Mouse (Mus musculus) lung, adult 18-20 months (tissue): ENCODE measurements at regions not wholly inside any gene's neighbourhood (a gene's known extent, or its start where the extent isn't known, plus 50 kb on each side); places are given as distances from the start of the nearest gene placed in this dataset.

ENCODE experiments used
- DNase-seq, 2 experiments: peaks; one replicate each; pipeline ENCODE4 v3.0.0; 2022; ENCODE audit warnings: mixed read lengths in 2 of 2

DNA sequence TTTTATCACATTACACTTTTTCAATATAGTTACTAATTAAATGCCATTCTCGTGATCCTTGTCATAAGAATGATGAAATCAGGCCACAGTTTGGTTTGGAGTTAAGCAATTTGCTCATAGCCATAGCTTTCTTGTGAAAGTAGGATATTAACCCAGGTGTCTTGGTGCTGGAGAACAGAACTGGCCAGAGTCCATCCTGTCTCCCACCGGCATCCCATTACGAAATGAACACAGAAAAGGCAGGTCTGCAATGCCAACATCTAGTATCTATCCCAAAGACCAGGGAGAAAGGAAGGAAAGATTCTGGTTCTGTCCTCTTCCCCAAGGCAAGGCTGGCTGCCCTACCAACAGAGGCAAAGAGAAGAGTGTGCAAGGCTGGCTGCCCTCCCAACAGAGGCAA lies 61.6 kb upstream of the Avpr1a start:
- no peak for DNase-seq

DNA sequence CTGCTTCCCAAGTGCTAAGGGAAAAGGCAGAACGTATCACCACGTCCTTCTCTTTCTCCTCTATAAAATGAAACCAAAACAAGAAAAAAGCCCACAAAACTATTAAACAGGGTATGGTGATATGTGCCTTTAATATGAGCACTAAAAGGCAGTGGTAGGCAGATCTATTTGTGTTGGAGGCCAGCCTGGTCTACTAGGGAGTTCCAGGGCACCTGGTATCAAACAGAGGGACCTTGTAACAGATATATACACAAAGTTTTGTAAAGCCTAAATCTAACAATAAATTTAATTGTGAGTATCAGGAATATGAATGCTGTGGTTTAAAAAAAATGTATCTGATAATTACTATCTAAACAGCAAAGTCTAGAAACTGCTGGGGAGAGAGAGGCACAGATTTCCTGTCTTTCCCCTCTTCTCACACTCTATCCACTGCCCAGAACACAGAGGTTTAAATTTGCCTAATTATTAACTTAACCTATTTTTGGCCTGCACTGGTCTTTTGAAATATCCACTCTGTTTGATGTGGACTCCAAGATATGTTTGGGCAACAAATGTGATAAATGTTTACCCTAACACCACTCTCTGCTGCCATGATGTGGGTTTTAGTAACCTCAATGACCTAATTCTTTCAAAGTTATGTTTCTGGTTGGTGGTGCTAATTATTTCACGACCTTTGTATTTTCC lies 68.5 kb upstream of the Avpr1a start:
- DNase-seq: no peak

DNA sequence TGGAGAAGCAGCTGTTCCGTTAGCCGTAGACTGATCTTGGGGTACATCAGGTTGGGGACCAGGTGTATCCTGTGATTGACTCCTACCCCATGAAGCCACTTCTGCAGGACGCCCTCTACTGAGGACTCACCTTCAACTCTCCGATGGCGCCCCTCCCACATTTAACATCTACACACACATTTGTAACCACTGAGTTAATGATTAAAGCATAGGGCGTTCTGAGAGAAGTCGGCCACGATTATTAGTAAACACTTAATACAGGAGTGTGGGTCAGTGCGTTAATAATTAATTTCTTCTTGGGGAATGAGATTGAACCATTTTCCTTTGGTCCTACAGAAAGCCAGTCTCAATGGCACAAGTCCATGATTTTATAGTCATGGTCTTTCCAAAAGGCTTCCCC lies 105.0 kb upstream of the Avpr1a start:
- DNase-seq: no peak

DNA sequence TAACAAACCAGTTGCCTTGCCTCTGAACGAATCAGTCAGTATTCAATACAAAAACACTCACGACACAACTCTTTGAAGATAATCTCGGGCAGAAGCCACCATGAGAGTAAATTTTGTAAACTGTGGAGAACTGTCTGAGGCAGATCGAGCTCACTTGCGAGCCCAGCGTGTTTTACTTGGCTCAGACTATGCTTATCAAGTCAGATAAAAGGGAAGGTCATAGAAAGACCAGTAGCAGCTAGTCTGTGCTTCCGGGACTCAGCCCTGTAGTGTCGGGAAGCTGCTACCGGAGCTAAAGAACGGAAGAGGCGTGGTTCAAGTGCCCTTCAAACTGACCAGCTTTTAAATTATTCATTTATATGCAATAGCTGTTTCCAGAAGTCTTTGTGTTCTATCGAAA lies 105.9 kb upstream of the Avpr1a start:
- no peak for DNase-seq

DNA sequence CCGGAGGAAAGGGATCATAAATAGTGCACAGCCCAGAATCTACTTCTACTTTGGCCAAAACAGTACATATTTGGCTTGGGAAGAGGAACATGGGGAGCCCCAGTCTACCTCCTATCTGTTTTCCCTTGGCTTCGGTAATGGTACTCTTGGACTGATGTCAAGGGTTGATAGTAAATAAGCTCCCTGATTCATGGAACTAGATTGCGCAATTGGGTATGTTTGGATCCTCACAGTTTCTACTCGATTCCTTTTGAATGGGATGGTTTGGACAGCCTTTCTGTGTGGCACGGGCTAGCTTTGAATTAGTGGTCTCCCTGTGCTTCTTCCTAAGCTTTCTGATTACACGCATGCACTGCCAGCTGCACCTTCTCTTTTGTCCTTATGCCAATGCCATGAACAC lies 121.4 kb upstream of the Avpr1a start:
- DNase-seq: no peak

DNA sequence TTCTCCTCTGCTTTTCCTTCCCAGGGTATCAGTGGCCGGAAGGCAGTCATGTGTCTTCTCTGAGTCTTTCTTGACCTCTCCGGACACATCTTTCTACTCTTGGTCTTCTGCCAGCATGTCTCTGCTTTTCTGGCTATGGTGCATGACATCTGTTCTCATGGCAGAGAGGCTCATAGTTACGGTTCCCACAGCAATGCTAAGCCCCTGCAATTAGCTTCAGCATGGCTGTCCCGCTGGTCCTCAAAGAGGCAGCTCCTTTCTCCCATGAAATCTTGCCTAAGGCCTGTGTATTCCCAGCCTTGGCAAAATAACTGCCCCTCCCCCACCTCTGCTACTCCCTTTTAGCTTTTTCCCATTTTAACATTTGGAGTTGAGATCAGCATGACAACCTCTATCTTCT lies 129.4 kb upstream of the Avpr1a start:
- DNase-seq: no peak

DNA sequence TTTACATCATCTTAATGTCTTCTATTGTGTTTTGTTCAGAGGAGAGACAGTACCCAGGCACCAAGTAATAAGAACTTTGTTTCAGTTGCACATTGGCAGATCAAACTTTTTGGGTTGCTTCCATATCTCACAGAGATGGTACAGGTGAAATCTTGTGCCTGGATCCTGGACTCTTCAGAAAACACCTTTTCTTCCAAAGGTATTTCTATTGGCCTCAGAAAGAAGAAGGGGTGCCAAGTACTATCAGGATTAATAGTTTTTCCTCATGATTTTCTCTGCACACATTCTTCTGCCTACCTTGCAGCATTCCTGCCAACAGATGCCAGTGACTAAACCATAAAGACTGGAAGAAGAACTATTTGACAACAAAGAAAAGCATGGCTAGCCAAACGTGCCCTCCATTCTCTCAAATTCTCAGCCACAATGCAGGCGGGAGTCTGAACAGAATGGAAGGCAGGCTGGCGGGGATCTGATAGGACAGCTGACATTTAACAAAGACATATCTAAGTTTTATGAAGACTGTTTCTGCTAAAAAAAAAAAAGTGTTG lies 137.6 kb upstream of the Avpr1a start:
- no peak for DNase-seq

DNA sequence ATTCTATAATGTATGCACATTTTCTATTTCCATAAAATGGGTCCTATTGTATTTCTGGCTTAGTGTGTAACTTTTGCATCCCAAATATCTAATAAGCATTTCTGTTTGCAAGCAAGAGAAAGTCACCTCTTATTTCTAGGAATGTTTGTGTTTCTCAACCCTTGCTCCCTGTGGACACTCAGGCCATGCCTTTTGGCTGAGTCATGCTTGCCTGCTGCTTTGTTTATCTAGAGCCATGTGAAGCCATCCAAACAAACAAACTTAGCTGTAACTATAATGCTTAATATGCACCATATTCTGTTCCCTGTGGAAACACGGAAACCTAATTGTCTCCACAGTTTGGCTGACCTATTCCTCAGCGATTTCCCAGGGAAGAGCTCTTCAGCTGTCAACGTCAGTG lies 139.6 kb upstream of the Avpr1a start:
- peak in 1 of 2 experiments; percentile 7 for DNase-seq

DNA sequence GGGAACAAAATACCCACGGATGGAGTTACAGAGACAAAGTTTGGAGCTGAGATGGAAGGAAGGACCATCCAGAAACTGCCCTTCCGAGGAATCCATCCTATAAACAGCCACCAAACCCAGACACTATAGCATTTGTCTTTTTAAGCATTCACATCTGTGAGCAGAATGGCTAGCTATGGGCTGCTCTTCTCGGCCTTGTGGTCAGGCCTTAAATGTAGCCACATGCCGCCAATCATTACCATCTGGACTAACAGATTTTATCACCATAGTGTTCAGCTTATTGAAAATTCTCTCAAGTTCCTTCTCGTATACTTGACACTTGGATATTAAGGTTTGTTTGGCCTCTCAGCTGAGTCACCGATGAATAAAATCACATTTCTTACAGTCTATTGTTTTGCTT lies 146.0 kb upstream of the Avpr1a start:
- DNase-seq: no peak

DNA sequence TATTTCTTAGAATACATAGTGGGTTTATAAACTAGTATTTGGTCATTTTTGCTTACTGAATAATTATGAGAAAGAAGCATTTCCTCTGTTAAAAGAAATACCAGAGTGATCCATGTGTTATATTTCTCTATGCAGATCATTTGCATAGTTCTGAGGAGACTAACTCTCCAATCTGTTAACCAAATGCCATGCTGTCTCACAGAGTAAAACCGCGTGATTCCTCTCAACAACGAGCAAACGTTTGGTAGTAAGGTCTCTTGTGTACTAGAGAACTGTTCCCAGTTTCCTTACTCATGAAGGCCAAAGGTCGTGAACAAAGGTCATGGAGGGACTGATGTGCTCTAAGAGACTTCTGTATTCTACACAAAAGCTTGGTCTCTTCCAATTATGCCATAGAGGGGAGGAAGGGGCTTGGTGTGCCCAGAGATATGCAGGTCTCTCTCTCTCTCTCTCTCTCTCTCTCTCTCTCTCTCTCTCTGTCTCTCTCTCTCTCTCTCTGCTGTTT lies 152.3 kb upstream of the Avpr1a start:
- no peak for DNase-seq

DNA sequence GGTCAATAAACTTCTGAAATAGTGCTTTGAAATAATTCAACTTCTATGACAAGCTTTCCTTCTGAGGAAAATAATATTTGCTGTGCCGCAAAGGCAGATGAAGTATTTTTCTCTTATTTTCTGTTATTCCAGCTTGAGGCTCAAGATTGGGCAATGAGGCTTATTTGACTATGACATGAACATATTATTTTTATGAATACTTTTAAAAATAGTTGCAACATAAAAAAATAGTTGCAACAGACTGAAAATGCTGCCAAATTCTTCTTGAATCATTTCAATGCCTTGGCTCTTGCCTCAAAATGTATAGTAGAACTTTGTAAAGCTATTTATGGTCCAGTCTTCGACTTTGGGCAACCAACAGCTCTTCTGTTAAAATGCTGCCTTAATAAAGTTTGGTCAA lies 156.7 kb upstream of the Avpr1a start:
- no peak for DNase-seq

DNA sequence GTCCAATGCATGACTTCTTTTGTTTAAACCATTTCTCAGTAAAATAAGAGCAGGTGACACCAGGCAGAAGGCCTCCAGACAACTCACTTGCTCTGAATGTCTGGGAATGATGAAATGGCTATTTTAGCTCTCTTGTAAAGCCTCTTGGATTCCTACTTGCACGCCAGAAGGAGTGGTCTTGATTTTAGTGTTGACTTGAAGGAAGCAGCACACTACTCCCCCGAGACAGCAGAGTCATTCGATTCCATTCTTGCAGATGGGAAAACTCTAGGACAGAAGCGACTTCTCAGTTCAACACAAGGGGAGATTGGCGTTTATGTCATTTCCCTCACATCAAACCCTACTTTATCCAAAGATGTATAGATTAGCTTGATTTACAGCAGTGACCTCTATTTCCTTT lies 157.2 kb upstream of the Avpr1a start:
- DNase-seq: no peak

DNA sequence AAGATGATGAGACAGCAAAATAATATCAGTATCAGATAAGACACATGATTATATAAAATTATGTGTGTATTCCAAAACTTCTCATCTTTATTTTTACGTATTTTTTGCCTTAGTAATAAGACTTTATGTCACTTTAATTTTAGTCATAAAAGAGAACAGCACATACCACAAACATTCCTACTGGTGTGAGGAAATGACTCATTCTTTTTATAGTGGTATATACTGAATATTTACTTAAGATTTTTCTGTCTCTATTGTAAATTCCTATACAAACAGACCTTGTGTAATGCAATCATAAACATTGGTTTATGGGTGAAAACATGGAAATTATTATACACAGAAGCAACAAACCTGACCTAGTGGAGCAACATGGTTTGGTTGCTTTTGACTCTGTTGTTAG lies 173.4 kb upstream of the Avpr1a start:
- no peak for DNase-seq

DNA sequence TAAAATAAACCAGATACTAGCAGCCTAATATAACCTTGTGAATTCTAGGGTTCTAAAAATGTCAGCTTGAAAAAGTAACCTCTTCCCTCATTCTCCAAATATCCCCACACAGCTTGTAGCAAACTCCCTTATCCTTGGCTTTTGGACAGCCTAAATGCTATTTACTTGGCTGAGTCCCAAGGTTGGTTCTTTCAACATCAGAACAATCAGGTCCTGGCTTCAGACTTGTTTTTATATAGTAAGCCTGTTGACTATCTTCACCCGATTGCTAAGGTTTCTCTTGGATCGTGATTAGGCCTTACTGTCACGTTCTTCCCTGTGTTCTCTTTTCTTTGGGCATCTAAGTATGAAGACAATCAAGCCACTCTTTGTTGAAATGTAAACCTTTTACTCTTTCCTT lies 174.1 kb upstream of the Avpr1a start:
- no peak for DNase-seq

DNA sequence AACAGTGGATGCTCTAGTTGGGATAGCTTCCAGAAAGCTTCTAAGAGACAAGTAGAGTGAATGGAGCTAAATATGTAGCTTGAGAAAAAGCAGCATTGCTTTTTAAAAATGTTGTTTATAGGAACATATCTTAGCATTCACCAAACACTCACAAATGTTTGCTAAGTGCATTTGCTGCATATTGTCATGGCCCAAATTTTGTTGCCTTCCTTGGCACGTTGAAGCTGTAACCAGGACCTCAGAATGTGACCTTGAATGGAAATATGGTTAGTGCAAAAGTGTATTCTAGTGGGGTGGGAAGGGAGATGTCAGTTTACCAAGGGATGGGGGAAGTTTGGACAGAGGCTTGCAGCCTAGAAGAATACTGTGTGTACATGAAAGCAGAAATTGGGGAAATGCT lies 166.9 kb upstream of the Rxylt1 start:
- DNase-seq: no peak

DNA sequence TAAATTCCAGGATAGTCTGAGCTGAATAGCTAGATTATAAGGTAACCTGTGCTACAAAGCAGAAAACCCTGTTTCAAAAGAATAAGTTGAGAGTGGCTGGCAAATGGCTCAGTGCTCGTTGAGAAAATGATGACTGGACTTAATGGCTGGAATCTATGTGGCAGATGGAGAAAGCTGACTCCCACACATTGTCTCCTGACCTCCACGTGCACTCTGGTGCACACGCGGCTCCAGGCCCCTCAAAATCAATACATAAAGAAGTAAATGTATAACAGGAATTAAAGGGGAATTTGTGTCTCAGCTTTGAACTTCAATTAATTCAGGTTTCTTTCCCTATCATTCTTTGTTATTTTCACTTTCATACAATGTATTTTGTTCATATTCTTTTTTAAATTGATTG lies 162.2 kb upstream of the Rxylt1 start:
- no peak for DNase-seq

DNA sequence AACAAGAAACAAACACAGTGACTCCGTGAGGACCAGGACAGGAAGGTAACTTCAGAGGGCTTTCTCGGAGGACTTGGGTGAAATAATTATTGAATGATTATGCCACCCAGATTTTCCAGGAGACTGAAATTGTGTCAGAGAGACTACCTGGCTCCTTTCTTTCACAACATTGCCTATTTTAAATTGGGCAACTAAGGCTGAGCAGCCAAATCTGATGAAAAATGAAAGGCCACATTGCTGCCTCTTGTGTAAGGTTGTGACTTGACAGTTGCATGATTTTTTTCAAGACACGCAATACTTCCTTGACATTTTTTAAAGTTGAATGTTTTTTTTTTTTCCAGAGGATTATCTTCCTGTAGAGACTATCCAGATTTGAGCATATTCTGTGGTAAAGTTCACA lies 161.5 kb upstream of the Rxylt1 start:
- DNase-seq: no peak

DNA sequence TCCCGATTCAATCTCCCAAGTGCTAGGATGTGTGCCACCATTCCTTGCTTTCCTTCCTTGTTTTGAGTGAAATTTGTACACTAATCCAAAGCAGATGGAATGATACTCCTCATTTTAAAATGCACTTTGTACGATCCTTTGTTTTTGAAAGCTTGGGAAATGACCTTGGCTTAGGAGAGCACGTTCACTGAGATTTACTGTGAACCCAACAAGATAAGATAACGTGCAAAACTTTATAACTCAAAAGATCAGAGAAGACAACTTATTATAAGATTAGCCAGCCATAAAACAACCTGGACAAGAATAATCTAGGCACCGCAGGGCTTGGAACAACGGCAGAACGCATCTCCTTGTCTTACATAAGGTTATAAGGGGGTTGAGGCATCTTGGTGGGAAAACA lies 134.6 kb upstream of the Rxylt1 start:
- no peak for DNase-seq

DNA sequence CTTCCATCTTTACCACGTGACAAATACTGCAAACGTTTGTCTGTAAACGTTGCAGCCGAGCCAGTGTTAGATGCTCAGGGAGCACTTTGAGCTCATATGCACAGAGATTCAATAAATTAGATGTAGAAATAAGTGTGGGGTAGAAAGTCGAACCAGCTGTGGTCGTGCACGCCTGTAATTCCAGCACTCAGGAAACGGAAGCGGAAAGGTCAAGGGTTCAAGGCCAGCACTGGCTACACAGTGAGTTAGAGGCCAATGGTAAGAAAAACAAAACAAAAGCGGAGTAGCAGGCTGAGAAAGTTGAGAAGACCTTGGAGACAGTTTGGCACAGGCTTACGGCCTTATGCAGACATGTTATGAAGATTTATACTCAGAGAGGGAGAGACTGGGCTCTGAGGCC lies 133.6 kb upstream of the Rxylt1 start:
- DNase-seq: peak in 1 of 2 experiments; percentile 1

DNA sequence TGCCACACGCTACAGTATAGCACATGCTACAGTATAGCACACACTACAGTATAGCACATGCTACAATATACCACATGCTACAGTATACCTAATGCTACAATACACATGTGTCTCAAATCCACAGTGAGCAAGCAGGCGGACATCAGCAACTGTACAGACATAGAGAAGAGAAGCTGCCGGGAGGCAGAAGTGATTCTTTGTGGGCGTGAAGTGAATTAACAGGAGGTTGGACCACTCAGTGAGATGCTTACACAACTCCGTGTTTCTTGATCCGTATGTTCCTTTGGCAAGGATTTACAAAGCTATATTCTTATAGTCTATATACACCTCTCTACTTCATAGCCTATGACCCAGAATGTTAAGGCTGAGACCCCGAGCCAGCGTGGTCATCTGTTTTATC lies 128.5 kb upstream of the Rxylt1 start:
- DNase-seq: no peak

DNA sequence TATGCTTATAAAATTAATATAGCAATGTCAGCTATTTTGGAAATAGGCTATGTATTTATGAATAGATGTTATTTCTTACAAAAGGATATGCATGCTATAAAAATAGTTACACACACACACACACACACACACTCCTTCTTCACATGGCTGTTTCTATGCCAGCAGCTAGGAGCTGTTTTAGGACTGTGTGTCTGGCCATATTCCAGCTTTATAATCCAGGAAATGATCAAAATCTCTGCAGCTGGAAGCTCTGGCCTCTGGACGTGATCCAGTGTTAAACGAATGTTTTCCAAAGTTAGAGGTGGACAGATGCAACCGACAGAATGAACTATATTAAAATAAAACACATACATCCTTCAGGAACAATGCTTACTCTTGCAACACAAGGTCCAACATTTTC lies 125.9 kb upstream of the Rxylt1 start:
- DNase-seq: no peak

DNA sequence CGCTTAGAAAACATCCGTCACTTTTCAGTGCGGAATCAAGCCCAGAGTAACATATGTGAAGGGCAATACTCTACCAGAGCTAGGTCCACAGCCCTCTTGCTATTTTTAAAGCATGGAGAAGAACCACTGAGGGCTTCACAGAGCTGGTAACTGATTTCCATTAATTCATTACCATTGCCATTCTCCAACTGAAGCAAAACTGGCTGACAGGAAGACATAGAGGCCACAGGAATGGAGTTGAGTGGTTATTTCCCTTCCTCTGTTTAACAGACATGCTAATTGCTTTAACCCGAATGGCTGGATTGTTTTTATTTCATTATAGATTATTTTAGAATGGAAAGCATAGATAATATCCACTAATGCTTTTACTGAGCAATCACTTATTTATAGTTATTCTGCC lies 120.4 kb upstream of the Rxylt1 start:
- no peak for DNase-seq

DNA sequence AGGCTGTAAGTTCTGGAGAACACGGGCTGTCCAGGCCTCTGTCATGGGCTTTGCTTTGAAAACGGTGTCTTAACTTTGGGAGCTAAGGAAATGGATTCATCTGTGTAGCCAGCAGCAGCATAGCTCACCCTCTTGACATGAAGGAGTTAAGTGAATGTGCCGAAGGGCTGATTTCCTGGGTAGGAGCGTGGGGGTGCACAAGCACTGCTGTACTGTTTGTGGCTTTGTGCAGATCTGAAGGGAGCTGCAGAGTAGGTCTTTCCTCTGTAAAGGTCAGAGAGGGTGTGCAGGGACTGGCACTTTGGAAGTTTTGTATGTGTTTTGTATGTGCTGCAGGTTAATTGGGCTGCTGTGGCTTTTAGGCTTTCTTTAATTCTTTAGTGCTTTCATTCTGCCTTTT lies 102.6 kb upstream of the Rxylt1 start:
- DNase-seq: no peak

DNA sequence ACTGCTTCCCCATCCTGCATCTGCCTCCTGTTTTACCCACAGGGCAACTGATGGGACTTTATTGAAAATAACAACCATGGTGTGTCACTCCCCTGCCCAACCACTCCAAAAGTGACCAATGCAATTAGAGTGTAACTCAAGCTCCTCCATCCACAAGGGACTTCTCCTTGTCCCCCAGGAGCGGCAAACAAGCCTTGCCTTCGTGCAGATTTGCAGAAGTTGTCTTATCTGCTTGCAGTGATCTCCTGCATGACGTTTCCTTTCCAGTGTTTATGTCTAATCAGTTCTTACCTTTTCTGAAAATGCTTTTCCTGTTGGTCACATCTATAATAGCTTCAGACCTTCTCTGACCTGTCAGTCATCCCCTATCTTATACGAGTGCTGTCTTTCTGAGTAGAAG lies 100.5 kb upstream of the Rxylt1 start:
- DNase-seq: no peak

DNA sequence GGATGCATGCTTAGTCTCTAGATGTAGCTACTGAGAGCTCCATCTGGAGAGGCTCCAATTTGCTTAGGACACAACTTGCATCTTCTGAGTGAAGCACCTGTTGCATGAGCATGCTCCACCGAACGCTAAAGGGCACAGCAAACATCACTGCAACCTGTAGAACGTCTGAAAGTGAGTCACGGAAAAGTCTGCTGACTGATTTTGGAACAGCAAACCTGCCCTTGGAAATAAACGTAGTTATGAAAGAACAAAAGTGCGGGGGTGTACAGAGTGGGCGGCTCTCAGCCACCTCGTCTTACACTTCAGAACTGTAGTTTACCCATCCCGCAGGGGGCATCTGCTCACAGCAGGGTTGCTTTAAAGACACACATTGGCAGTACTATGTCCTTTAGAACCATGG lies 97.0 kb upstream of the Rxylt1 start:
- DNase-seq: peak in 1 of 2 experiments; percentile 15
